Mouse (Mus musculus): ENCODE data around the gene Gas2. TPM values are rescaled to one million over a fixed set of nuclear protein-coding genes. Genes with fewer than 3 reads are reported as not detected.

Gas2 gene
- polyA plus RNA-seq, 1 experiment from 2014 or later, result 9.3 TPM

GRCm38 (mm10) chr7:51878730-51879129 lies 16.9 kb downstream of the Gas2 start:
- Histone ChIP-seq H3K27me3 (replicated peaks; ENCODE audit: control insufficient read depth, insufficient read depth, low read length) (no peaks in the 10 kb centered on the region), H3K36me3 (ENCODE audit: control insufficient read depth, insufficient read depth, low read length) (no peaks in the 10 kb centered on the region), H3K9ac (ENCODE audit: low read depth, low read length) (peak overlapping the region; percentile 73), H3K27ac (ENCODE audit: low read length) (peak overlapping the region; percentile 85), H3K9me3 (ENCODE audit: control insufficient read depth, low read length) (no peaks in the 10 kb centered on the region), H3K4me2 (ENCODE audit: low read depth, low read length) (peak overlapping the region; percentile 90), H3K4me1 (ENCODE audit: control insufficient read depth, insufficient read depth, low read length) (0 out of 2 replicates have a peak, but pooled peaks cover 8% of the 10 kb centered on the region), H3K4me3 (ENCODE audit: low read length) (peak overlapping the region; percentile 54)
- WGBS, result 7% methylated on average over 8 of the region's 8 CpGs
- no peak; the same call in 1 of the 2 replicates for ATAC-seq

DNA sequence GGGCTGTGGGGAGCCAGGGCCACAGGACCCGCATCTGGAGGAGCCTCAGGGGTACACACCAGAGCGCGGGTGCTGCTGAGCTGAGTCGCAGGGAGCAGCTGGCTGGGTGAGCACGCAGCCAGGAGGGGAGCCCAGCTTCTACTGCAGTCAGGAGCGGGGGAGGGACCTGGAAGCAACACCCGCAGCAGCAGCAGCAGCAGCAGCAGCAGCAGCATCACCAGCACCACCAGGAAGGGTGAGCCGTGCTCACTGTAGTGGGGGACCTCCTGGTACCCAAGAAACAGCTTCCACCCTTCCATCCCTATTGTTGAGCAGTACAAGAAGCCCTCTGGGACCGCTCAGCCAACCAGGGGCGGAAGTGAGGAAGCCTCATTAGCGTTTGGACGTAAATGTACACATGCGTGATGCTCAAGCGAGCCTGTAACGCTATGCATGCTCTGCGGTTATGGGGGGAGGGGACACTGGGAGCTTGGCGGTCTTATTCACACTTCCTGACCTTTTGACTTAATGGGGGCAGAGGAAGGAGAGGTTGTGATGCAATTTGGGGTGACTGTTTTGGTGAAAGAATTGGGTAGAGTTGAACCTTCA lies 17.4 kb downstream of the Gas2 start:
- Histone ChIP-seq H3K9me3 (ENCODE audit: control insufficient read depth, low read length) (no peaks in the 10 kb centered on the region), H3K4me1 (ENCODE audit: control insufficient read depth, insufficient read depth, low read length) (0 out of 2 replicates have a peak, but pooled peaks cover 8% of the 10 kb centered on the region), H3K36me3 (ENCODE audit: control insufficient read depth, insufficient read depth, low read length) (no peaks in the 10 kb centered on the region), H3K4me2 (ENCODE audit: low read depth, low read length) (peak overlapping the region; percentile 90), H3K4me3 (ENCODE audit: low read length) (peak overlapping the region; percentile 54), H3K9ac (ENCODE audit: low read depth, low read length) (peak overlapping the region; percentile 73), H3K27me3 (replicated peaks; ENCODE audit: control insufficient read depth, insufficient read depth, low read length) (no peaks in the 10 kb centered on the region), H3K27ac (ENCODE audit: low read length) (peak overlapping the region; percentile 85)
- peak; percentile 94 for ATAC-seq
- WGBS, result 4% methylated on average over 17 of the region's 17 CpGs

DNA sequence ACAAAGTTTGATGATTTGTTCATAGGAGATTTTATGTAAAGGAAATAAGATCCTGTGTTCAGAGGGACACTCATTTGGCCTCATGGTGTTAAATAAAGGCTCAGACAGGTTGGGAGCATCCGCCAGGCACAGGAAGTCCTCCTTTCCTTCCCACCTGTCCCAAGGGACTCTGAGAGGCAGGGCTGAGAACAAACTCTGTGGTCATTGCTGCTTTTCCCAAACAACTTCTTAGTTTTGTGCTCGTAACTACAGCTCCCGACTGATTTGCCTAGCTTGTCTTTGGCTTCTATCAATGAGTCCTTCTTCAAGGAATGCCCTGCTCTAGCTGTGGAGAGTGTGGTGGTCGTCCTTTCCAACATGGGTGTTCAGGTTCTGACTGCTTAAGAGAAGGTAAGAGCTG lies 18.3 kb downstream of the Gas2 start:
- Histone ChIP-seq H3K4me2 (ENCODE audit: low read depth, low read length) (no peak overlapping the region), H3K27me3 (replicated peaks; ENCODE audit: control insufficient read depth, insufficient read depth, low read length) (no peaks in the 10 kb centered on the region)
- ATAC-seq, result no peak

GRCm38 (mm10) chr7:51885345-51885744 lies 23.5 kb downstream of the Gas2 start:
- Histone ChIP-seq H3K27me3 (replicated peaks; ENCODE audit: control insufficient read depth, insufficient read depth, low read length) (no peaks in the 10 kb centered on the region), H3K4me1 (ENCODE audit: control insufficient read depth, insufficient read depth, low read length) (no peaks in the 10 kb centered on the region), H3K27ac (ENCODE audit: low read length) (no peak overlapping the region), H3K4me2 (ENCODE audit: low read depth, low read length) (no peak overlapping the region), H3K4me3 (ENCODE audit: low read length) (no peak overlapping the region), H3K36me3 (ENCODE audit: control insufficient read depth, insufficient read depth, low read length) (no peaks in the 10 kb centered on the region; the same call in 1 of the 2 replicates), H3K9me3 (ENCODE audit: control insufficient read depth, low read length) (no peaks in the 10 kb centered on the region), H3K9ac (ENCODE audit: low read depth, low read length) (no peak overlapping the region)
- no peak for ATAC-seq
- WGBS, result 71% methylated on average over 3 of the region's 3 CpGs

More for the DNA sequence above, 18.3 kb downstream of the Gas2 start:
- 82% methylated on average over 4 of the region's 4 CpGs for WGBS
- Histone ChIP-seq H3K36me3 (ENCODE audit: control insufficient read depth, insufficient read depth, low read length) (no peaks in the 10 kb centered on the region), H3K9ac (ENCODE audit: low read depth, low read length) (no peak overlapping the region), H3K4me3 (ENCODE audit: low read length) (no peak overlapping the region), H3K9me3 (ENCODE audit: control insufficient read depth, low read length) (no peaks in the 10 kb centered on the region), H3K27ac (ENCODE audit: low read length) (no peak overlapping the region), H3K4me1 (ENCODE audit: control insufficient read depth, insufficient read depth, low read length) (0 out of 2 replicates have a peak, but pooled peaks cover 8% of the 10 kb centered on the region)

DNA sequence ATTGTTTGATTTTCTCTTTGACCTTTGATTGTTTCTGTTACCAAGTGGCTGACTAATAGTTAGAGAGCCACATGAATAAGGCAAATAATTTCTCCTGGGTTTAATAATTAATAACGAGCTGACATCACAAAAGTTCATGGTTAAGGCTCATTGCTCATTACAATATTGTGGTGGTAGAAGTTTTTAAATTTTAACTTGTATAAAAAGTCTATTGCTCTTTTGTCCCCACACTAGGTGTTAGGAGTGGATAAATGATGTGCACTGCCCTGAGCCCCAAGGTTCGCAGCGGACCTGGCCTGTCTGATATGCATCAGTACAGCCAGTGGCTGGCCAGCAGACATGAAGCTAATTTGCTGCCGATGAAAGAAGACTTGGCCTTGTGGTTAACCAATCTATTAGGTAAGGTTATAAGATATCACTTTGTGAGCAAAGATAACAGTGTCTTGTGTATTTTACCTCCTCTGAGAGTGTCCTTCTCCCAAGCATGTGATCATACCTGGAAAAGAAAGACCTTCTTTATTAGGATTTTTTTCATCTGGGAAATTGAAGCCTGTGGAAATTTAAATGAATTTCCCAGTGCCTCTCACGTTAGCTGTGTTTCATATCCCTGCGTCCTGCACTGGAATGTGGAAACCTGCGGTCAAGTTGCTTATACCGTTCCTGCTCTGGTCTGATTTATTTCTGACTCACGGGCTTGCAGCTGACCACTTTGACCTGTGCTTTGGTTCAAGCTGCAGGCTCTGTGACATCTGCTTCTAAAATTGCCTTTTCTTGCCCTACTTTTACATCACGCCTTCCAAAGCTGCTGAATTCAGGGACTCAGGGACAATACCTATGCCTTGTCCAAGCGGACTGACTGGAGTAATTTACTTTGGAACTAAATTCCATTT lies 26.1 kb downstream of the Gas2 start:
- H3K4me1 ChIP-seq (ENCODE audit: control insufficient read depth, insufficient read depth, low read length), result no peaks in the 10 kb centered on the region
- H3K9ac ChIP-seq (ENCODE audit: low read depth, low read length), result no peak overlapping the region
- H3K36me3 ChIP-seq (ENCODE audit: control insufficient read depth, insufficient read depth, low read length), result no peaks in the 10 kb centered on the region; the same call in 1 of the 2 replicates
- no peaks in the 10 kb centered on the region for H3K9me3 ChIP-seq (ENCODE audit: control insufficient read depth, low read length)
- H3K27ac ChIP-seq (ENCODE audit: low read length), result no peak overlapping the region
- no peak overlapping the region for H3K4me3 ChIP-seq (ENCODE audit: low read length)
- no peaks in the 10 kb centered on the region for H3K27me3 ChIP-seq (replicated peaks; ENCODE audit: control insufficient read depth, insufficient read depth, low read length)
- WGBS, result 57% methylated on average over 11 of the region's 11 CpGs
- peak; percentile 85 for ATAC-seq
- H3K4me2 ChIP-seq (ENCODE audit: low read depth, low read length), result no peak overlapping the region

GRCm38 (mm10) chr7:51889601-51890000 lies 27.8 kb downstream of the Gas2 start:
- no peak for ATAC-seq
- Histone ChIP-seq H3K9me3 (ENCODE audit: control insufficient read depth, low read length) (no peaks in the 10 kb centered on the region), H3K27me3 (replicated peaks; ENCODE audit: control insufficient read depth, insufficient read depth, low read length) (no peaks in the 10 kb centered on the region), H3K4me2 (ENCODE audit: low read depth, low read length) (no peak overlapping the region), H3K36me3 (ENCODE audit: control insufficient read depth, insufficient read depth, low read length) (no peaks in the 10 kb centered on the region; the same call in 1 of the 2 replicates), H3K27ac (ENCODE audit: low read length) (no peak overlapping the region), H3K4me3 (ENCODE audit: low read length) (no peak overlapping the region), H3K4me1 (ENCODE audit: control insufficient read depth, insufficient read depth, low read length) (no peaks in the 10 kb centered on the region), H3K9ac (ENCODE audit: low read depth, low read length) (no peak overlapping the region)
- 86% methylated on average over 7 of the region's 7 CpGs for WGBS

DNA sequence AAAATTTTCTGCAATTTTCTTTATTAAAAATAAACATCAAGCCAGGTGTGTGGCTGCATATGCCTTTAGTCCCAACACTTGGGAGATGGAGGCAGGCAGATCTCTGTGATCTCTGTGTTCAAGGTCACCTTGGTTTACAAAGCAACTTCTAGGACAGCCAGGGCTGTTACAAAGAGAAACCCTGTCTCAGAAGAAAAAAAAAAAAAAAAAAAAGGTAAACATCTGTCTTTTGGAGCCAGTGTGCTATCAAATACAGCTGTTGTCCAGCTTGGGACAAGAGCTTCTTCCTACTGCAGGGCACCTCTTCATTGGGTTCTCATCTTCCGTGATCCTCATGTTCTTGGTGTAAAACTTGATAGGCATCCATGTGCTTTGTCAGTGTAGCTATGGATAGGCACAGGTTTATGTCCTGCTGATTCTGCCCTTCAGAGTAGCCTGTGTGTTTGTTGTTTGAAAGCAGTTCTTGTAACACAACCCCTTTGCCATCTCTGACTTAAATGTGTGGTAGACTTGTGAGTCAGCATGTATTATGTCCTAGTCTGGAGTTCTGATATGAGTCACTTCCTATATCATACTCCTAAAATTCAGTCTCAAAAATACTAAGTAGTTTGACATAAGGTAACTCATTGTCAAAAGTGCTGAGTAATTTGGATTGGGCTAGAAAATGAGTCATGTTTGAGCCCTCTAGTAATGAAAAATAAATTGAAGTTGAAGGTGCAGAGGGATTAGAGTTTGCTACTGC lies 30.6 kb downstream of the Gas2 start:
- H3K9me3 ChIP-seq (ENCODE audit: control insufficient read depth, low read length), result no peaks in the 10 kb centered on the region
- no peak overlapping the region for H3K4me3 ChIP-seq (ENCODE audit: low read length)
- WGBS, result 86% methylated on average over 1 of the region's 1 CpGs
- H3K4me2 ChIP-seq (ENCODE audit: low read depth, low read length), result no peak overlapping the region
- no peak for ATAC-seq
- no peak overlapping the region for H3K9ac ChIP-seq (ENCODE audit: low read depth, low read length)
- H3K27ac ChIP-seq (ENCODE audit: low read length), result no peak overlapping the region
- H3K36me3 ChIP-seq (ENCODE audit: control insufficient read depth, insufficient read depth, low read length), result no peaks in the 10 kb centered on the region; the same call in 1 of the 2 replicates
- H3K4me1 ChIP-seq (ENCODE audit: control insufficient read depth, insufficient read depth, low read length), result no peaks in the 10 kb centered on the region
- no peaks in the 10 kb centered on the region for H3K27me3 ChIP-seq (replicated peaks; ENCODE audit: control insufficient read depth, insufficient read depth, low read length)

GRCm38 (mm10) chr7:51893008-51893407 lies 31.2 kb downstream of the Gas2 start:
- no peaks in the 10 kb centered on the region for H3K9me3 ChIP-seq (ENCODE audit: control insufficient read depth, low read length)
- H3K4me3 ChIP-seq (ENCODE audit: low read length), result no peak overlapping the region
- no peaks in the 10 kb centered on the region for H3K4me1 ChIP-seq (ENCODE audit: control insufficient read depth, insufficient read depth, low read length)
- ATAC-seq, result no peak
- no peak overlapping the region for H3K27ac ChIP-seq (ENCODE audit: low read length)
- H3K27me3 ChIP-seq (replicated peaks; ENCODE audit: control insufficient read depth, insufficient read depth, low read length), result no peaks in the 10 kb centered on the region
- H3K36me3 ChIP-seq (ENCODE audit: control insufficient read depth, insufficient read depth, low read length), result no peaks in the 10 kb centered on the region; the same call in 1 of the 2 replicates
- H3K9ac ChIP-seq (ENCODE audit: low read depth, low read length), result no peak overlapping the region
- 77% methylated on average over 4 of the region's 4 CpGs for WGBS
- H3K4me2 ChIP-seq (ENCODE audit: low read depth, low read length), result no peak overlapping the region
